Mouse (Mus musculus) ES-E14 (cell line): Measurements from ENCODE around the gene Pacsin2. TPM values are rescaled to one million over a fixed set of nuclear protein-coding genes. Genes with fewer than 3 reads are reported as not detected.

Experiments
- DNase-seq: peaks from one replicate; pipeline ENCODE4 v3.0.0-alpha.2; 2013; ENCODE audit warnings: low read depth, low spot score
- H3K27ac ChIP-seq: 2 replicates; pipeline ENCODE4 v1.5.1; 2012; ENCODE audit warnings: low read depth, mild to moderate bottlenecking, low read length, moderate library complexity, mixed read lengths; ENCODE audit not compliant: poor library complexity, insufficient read depth, severe bottlenecking
- H3K36me3 ChIP-seq: 2 replicates; pipeline ENCODE4 v1.6.1; 2012; ENCODE audit warnings: mild to moderate bottlenecking, low read length, moderate library complexity, mixed read lengths; ENCODE audit not compliant: control insufficient read depth, poor library complexity, insufficient read depth, severe bottlenecking
- H3K4me1 ChIP-seq, 2 experiments: fragments of 150-350 bp in 1 of 2; sonication (generic) in 1 of 2; 2 replicates each; pipeline ENCODE4 v1.6.1; 2012; ENCODE audit warnings: low read length in 2 of 2, mild to moderate bottlenecking in 1 of 2, mixed read lengths in 1 of 2; ENCODE audit not compliant: control insufficient read depth in 2 of 2, insufficient read depth in 2 of 2, poor library complexity in 1 of 2
- H3K4me3 ChIP-seq, 2 experiments: fragments of 150-350 bp in 1 of 2; sonication (generic) in 1 of 2; 2 replicates each; pipeline ENCODE4 v1.5.1; 2012; ENCODE audit warnings: low read length in 2 of 2, low read depth in 1 of 2, mild to moderate bottlenecking in 1 of 2, mixed read lengths in 1 of 2; ENCODE audit not compliant: insufficient read depth in 1 of 2, poor library complexity in 1 of 2, severe bottlenecking in 1 of 2
- H3K9ac ChIP-seq: 2 replicates; pipeline ENCODE4 v1.6.1; 2012; ENCODE audit warnings: low read depth, mild to moderate bottlenecking, low read length, mixed read lengths; ENCODE audit not compliant: poor library complexity, insufficient read depth, severe bottlenecking
- H3K9me3 ChIP-seq: fragments of 150-350 bp; sonication (generic); 2 replicates; pipeline ENCODE4 v1.6.1; 2012; ENCODE audit warnings: low read depth, mild to moderate bottlenecking, low read length; ENCODE audit not compliant: control insufficient read depth, insufficient read depth
- CHD2 ChIP-seq: IDR thresholded peaks from 2 replicates; pipeline ENCODE4 v1.6.1; 2014; ENCODE audit warnings: mild to moderate bottlenecking, low read depth, low read length, inconsistent platforms
- HCFC1 ChIP-seq: IDR thresholded peaks from 2 replicates; pipeline ENCODE4 v1.6.1; 2012; ENCODE audit warnings: low read length, inconsistent platforms, borderline replicate concordance; ENCODE audit not compliant: insufficient read depth
- MAFK ChIP-seq: IDR thresholded peaks from 2 replicates; pipeline ENCODE4 v1.6.1; 2014; ENCODE audit warnings: mild to moderate bottlenecking, low read depth, low read length, inconsistent platforms; ENCODE audit not compliant: insufficient read depth
- ZC3H11A ChIP-seq: IDR thresholded peaks from 2 replicates; pipeline ENCODE4 v1.6.1; 2012; ENCODE audit warnings: low read depth, mild to moderate bottlenecking, inconsistent platforms, low read length, borderline replicate concordance
- ZNF384 ChIP-seq: IDR thresholded peaks from 2 replicates; pipeline ENCODE4 v1.6.1; 2012; ENCODE audit warnings: low read depth, low read length, inconsistent platforms
- in situ Hi-C, 2 experiments: fragments of 600-800 bp; cut with MboI; formaldehyde crosslinking; loops; one replicate each; pipeline ENCODE4 v1.15.1; 2025; ENCODE audit warnings: low sequenced_read_pairs in 2 of 2, inconsistent platforms in 1 of 2; ENCODE audit not compliant: unreplicated experiment in 2 of 2
- total RNA-seq: library from RNA; depleted of rRNA; stranded (reverse); fragments of 300-350 nt; gene quantifications from 2 replicates; pipeline ENCODE4 v1.2.3, GENCODE M21; 2012

The Pacsin2 gene
- total RNA-seq, 1 experiment: 67.7 TPM

GRCm38 (mm10) chr15:83444425-83444824, 20.0 kb downstream of the Pacsin2 start:
- no peak overlapping the region for H3K4me3 ChIP-seq
- no peaks in the 10 kb centered on the region for H3K36me3 ChIP-seq
- peaks cover 3 to 28% of the 10 kb centered on the region in 2 experiments for H3K4me1 ChIP-seq
- H3K9me3 ChIP-seq: no peaks in the 10 kb centered on the region
- in situ Hi-C loops: no loop called here
- peak overlapping the region; percentile 24; the same call in 1 of the 2 replicates for H3K27ac ChIP-seq
- no peak for TF ChIP-seq CHD2
- TF ChIP-seq MAFK: no peak
- no peak for TF ChIP-seq ZC3H11A
- no peak for TF ChIP-seq ZNF384
- no peak for TF ChIP-seq HCFC1
- H3K9ac ChIP-seq: no peak overlapping the region
- peak; percentile 59 for DNase-seq

DNA sequence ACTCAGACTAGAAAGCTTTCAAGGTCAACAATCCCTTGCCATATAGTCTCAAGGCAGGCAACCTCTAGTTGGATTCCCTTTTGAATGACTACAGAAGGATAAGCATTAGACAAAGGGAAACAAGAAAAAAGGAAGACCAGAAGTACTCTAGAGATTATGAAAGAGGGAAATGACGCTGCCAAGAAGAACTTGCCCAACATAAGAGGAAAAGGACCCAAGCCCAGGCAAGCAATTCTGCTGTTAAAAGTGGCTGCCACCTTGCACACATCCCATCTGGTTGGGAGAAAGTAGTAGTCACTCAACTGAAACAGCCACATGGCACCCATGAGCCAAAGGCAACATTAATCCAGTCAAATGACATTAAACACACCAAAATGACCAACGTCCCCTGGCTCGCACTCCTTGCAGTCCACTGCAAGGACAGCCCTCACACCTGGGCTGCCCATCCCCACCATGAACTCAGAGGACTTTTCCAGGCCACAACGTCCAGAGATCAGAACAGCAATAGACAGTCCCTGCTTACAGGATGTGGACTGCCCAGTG, 21.8 kb downstream of the Pacsin2 start:
- in situ Hi-C loops: no loop called here
- Histone ChIP-seq H3K9ac (no peak overlapping the region), H3K4me3 (no peak overlapping the region), H3K27ac (no peak overlapping the region), H3K4me1 (peaks cover 3 to 22% of the 10 kb centered on the region in 2 experiments), H3K9me3 (no peaks in the 10 kb centered on the region), H3K36me3 (no peaks in the 10 kb centered on the region)
- TF ChIP-seq MAFK (no peak), HCFC1 (no peak), ZC3H11A (no peak), ZNF384 (no peak), CHD2 (no peak)
- no peak for DNase-seq

DNA sequence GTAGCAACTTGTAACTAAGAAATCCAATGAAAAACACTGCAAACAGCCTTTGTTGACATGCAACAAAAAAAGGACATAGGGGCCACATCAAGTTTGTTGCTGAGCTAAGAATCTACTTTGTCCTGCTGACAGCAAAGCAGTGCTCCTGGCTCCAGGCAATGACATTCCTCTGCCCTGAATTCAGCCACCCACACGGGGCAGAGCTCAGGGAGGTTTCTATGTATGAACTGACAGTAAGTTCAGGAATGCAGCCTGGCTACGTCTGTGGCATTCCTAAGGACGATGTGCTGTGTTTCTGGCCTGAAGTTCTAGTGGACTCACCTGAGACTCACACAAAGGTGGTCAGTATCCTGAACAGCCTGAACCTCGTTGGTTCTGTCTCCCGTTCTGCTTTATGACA, 23.7 kb downstream of the Pacsin2 start:
- H3K9me3 ChIP-seq: no peaks in the 10 kb centered on the region
- no peak overlapping the region for H3K9ac ChIP-seq
- no peak overlapping the region for H3K27ac ChIP-seq
- H3K4me3 ChIP-seq: no peak overlapping the region
- peaks cover 3 to 10% of the 10 kb centered on the region in 2 experiments for H3K4me1 ChIP-seq
- in situ Hi-C loops: no loop called here
- H3K36me3 ChIP-seq: no peaks in the 10 kb centered on the region
- TF ChIP-seq HCFC1: no peak
- TF ChIP-seq MAFK: no peak
- TF ChIP-seq CHD2: no peak
- no peak for TF ChIP-seq ZNF384
- no peak for TF ChIP-seq ZC3H11A
- DNase-seq: no peak

DNA sequence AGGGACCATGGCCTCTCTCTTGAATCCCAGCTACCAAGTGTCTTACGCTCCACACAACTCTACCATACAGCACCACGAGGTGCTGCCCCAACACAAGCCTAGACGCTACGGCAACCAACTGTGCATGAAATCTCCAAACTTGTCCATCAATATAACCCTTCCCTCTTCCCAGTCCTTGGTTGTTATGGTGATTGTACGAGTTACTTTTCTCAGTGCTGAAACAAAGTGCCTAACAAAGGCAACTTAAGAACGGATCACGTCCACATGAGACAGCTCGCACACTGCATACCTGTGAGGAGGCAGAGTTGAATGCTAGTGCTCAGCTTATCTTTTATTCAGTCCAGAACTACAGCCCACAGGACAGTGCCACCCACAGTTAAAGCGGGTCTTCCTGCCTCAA, 27.9 kb downstream of the Pacsin2 start:
- no peak overlapping the region for H3K4me3 ChIP-seq
- no peaks in the 10 kb centered on the region for H3K9me3 ChIP-seq
- H3K4me1 ChIP-seq: peaks cover 4 to 9% of the 10 kb centered on the region in 2 experiments
- no peak for TF ChIP-seq HCFC1
- TF ChIP-seq ZNF384: no peak
- TF ChIP-seq CHD2: no peak
- TF ChIP-seq ZC3H11A: no peak
- no peak for TF ChIP-seq MAFK
- DNase-seq: no peak
- in situ Hi-C loops: no loop called here
- no peak overlapping the region for H3K27ac ChIP-seq
- H3K36me3 ChIP-seq: no peaks in the 10 kb centered on the region
- H3K9ac ChIP-seq: no peak overlapping the region
